Comparison of ENCODE assay signal across 23 mouse cellular contexts in genomic region chr3:54753411-54753810, GRCm38 (mm10). TPM values are rescaled to one million over a fixed set of nuclear protein-coding genes. Genes with fewer than 3 reads are reported as not detected.
"Had no signal": no experiment of that assay in that cellular context is flagged by ENCODE, and none has a peak within 500 bp of the region (broad histone marks: within the 10 kb centered on the region; RNA-seq: fewer than 3 reads in every experiment).

No protein-coding gene starts in this region.

- H3K27ac ChIP-seq: macrophage; midbrain, embryonic 13.5 days; midbrain, embryonic 15.5 days; neural tube, embryonic 12.5 days had no signal

- H3K4me2 ChIP-seq: lung, embryonic 14.5 days; midbrain, embryonic 11.5 days; midbrain, embryonic 13.5 days; midbrain, embryonic 15.5 days; neural tube, embryonic 12.5 days had no signal

- H3K9ac ChIP-seq: lung, embryonic 14.5 days; midbrain, embryonic 13.5 days; midbrain, embryonic 15.5 days; neural tube, embryonic 12.5 days had no signal

- H3K4me3 ChIP-seq: megakaryocyte, embryonic 14.5 days; midbrain, embryonic 13.5 days; midbrain, embryonic 15.5 days; neural tube, embryonic 12.5 days had no signal

- H3K9me3 ChIP-seq: midbrain, embryonic 13.5 days; midbrain, embryonic 15.5 days; neural tube, embryonic 12.5 days had no signal

- DNase-seq: lung, adult 18-20 months; lung, embryonic 14.5 days; lung, postnatal 10 days; lung, postnatal 36 days; retina, postnatal 1 day; right cerebral cortex, adult 18-20 months; right cerebral cortex, postnatal 25 days; right cerebral cortex, postnatal 4 days; spleen, adult 18-20 months; thymus, adult 18-20 months; thymus, postnatal 14 days; thymus, postnatal 36 days had no signal

- H3K27me3 ChIP-seq: midbrain, embryonic 15.5 days had no signal

RNA-seq across cellular contexts. Expression of gene Smad9, which starts 2.0 kb away (rescaled TPM):
- total RNA-seq: megakaryocyte progenitor cell, adult 5-6 weeks; monocyte, adult 5-6 weeks; neutrophil, adult 5-6 weeks had no signal
- polyA plus RNA-seq: macrophage had no signal

RNA-seq across cellular contexts. Expression of gene Gm21958, which starts 39.3 kb away (rescaled TPM):
- total RNA-seq: megakaryocyte progenitor cell, adult 5-6 weeks; midbrain, postnatal 0 days; monocyte, adult 5-6 weeks; neutrophil, adult 5-6 weeks had no signal
- polyA plus RNA-seq: macrophage; midbrain, embryonic 15.5 days; midbrain, postnatal 0 days; neural tube, embryonic 12.5 days; small intestine, adult 2 months had no signal
